Mouse (Mus musculus) activated CD4-positive, CD25-positive, alpha-beta regulatory T cell, adult 4 months (primary cell): ENCODE measurements around the gene Lin28a. TPM values are rescaled to one million over a fixed set of nuclear protein-coding genes. Genes with fewer than 3 reads are reported as not detected.

Experiments
- ATAC-seq: one replicate; pipeline ENCODE4 v1.8.0; 2017
- polyA plus RNA-seq, 2 experiments: library from polyadenylated mRNA; unstranded; fragments of 100-300 nt; shearing (Covaris generic); gene quantifications; one replicate each; pipeline ENCODE4 v1.2.1; 2017

Gene Lin28a
- polyA plus RNA-seq: not detected

- ATAC-seq: no peak
Measured at GRCm38 (mm10) chr4:134018779-134019145, at the start of gene Lin28a. Lin28a (minus strand) TSS chr4:134018841.

GRCm38 (mm10) chr4:134067833-134068544, 49.3 kb upstream of the Lin28a start:
- no peak for ATAC-seq

GRCm38 (mm10) chr4:134067383-134067782, 48.7 kb upstream of the Lin28a start:
- no peak for ATAC-seq

GRCm38 (mm10) chr4:134065431-134066004, 46.9 kb upstream of the Lin28a start:
- no peak for ATAC-seq

- ATAC-seq: no peak
Measured at GRCm38 (mm10) chr4:134062561-134062960, 43.9 kb upstream of the Lin28a start.

- ATAC-seq: peak; percentile 32
Measured at GRCm38 (mm10) chr4:134061944-134062446, 43.4 kb upstream of the Lin28a start.

- ATAC-seq: peak; percentile 63
Measured at GRCm38 (mm10) chr4:134061166-134061830, 42.7 kb upstream of the Lin28a start.

GRCm38 (mm10) chr4:134060135-134060865, 41.7 kb upstream of the Lin28a start, which contains the start of gene Crybg2:
Crybg2 (plus strand) TSS chr4:134060815.
- ATAC-seq: no peak

- no peak for ATAC-seq
Measured at GRCm38 (mm10) chr4:134058908-134059307, 40.3 kb upstream of the Lin28a start.

- peak; percentile 57 for ATAC-seq
Measured at GRCm38 (mm10) chr4:134058166-134058715, 39.6 kb upstream of the Lin28a start.

- no peak for ATAC-seq
Measured at GRCm38 (mm10) chr4:134053538-134053937, 34.9 kb upstream of the Lin28a start, which contains the start of gene Zfp683. Zfp683 (plus strand) TSS chr4:134053838.

- no peak for ATAC-seq
Measured at GRCm38 (mm10) chr4:134052560-134052959, 33.9 kb upstream of the Lin28a start.

GRCm38 (mm10) chr4:134051912-134052311, 33.3 kb upstream of the Lin28a start:
- no peak for ATAC-seq

GRCm38 (mm10) chr4:134047648-134048047, 29.0 kb upstream of the Lin28a start:
- no peak for ATAC-seq

- ATAC-seq: no peak
Measured at GRCm38 (mm10) chr4:134043041-134043440, 24.4 kb upstream of the Lin28a start.

- ATAC-seq: peak; percentile 28
Measured at GRCm38 (mm10) chr4:134041317-134042123, 22.9 kb upstream of the Lin28a start.

- no peak for ATAC-seq
Measured at GRCm38 (mm10) chr4:134035953-134036352, 17.3 kb upstream of the Lin28a start.

GRCm38 (mm10) chr4:134025802-134026201, 7.2 kb upstream of the Lin28a start:
- no peak for ATAC-seq

- ATAC-seq: no peak
Measured at GRCm38 (mm10) chr4:134020621-134021020, 2.0 kb upstream of the Lin28a start.

GRCm38 (mm10) chr4:134019641-134020351, 1.2 kb upstream of the Lin28a start:
- ATAC-seq: no peak

- ATAC-seq: no peak
Measured at GRCm38 (mm10) chr4:134019210-134019609, 569 bp upstream of the Lin28a start.
